Mouse (Mus musculus) thymus, adult 2 months (tissue): ENCODE results near the gene Mfsd12. TPM values are rescaled to one million over a fixed set of nuclear protein-coding genes. Genes with fewer than 3 reads are reported as not detected.

Experiments used
- DNase-seq: peaks from one replicate; pipeline ENCODE4 v3.0.0; 2021
- H3K27ac ChIP-seq: fragments of 200-500 bp; 2 replicates; pipeline ENCODE4 v1.5.1; 2012; ENCODE audit warnings: low read length, control low read depth; ENCODE audit not compliant: control insufficient read depth, insufficient read depth
- H3K27me3 ChIP-seq: fragments of 200-500 bp; 2 replicates; pipeline ENCODE4 v1.6.1; 2012; ENCODE audit warnings: mild to moderate bottlenecking, low read length, moderate library complexity, mixed read lengths; ENCODE audit not compliant: control insufficient read depth, insufficient read depth
- H3K36me3 ChIP-seq: fragments of 200-500 bp; 2 replicates; pipeline ENCODE4 v1.6.1; 2012; ENCODE audit warnings: mild to moderate bottlenecking, low read length, moderate library complexity; ENCODE audit not compliant: control insufficient read depth, insufficient read depth
- H3K4me1 ChIP-seq: fragments of 200-500 bp; replicated peaks from 2 replicates; pipeline ENCODE4 v1.6.1; 2012; ENCODE audit warnings: low read length; ENCODE audit not compliant: control insufficient read depth, insufficient read depth
- H3K4me3 ChIP-seq: fragments of 200-500 bp; 2 replicates; pipeline ENCODE4 v1.5.1; 2012; ENCODE audit warnings: mild to moderate bottlenecking, low read length, control low read depth, moderate library complexity; ENCODE audit not compliant: control insufficient read depth, insufficient read depth
- CTCF ChIP-seq: fragments of 200-500 bp; IDR thresholded peaks from 2 replicates; pipeline ENCODE4 v1.5.1; 2012; ENCODE audit warnings: mild to moderate bottlenecking, control low read depth, low read length, moderate library complexity, borderline replicate concordance; ENCODE audit not compliant: control insufficient read depth, poor library complexity, insufficient read depth; ENCODE audit errors: extremely low read depth
- POLR2A ChIP-seq: fragments of 200-500 bp; IDR thresholded peaks from 2 replicates; pipeline ENCODE4 v1.6.1; 2012; ENCODE audit warnings: mild to moderate bottlenecking, low read length, control low read depth, moderate library complexity; ENCODE audit not compliant: control insufficient read depth, poor library complexity, insufficient read depth; ENCODE audit errors: extremely low read depth
- WGBS: fragments of 180-500 bp; shearing (Covaris S2); methylation state at CpG from one replicate; pipeline ENCODE4 v1.1.7; 2018; 5-methylcytosine and 5-hydroxymethylcytosine counted together
- polyA plus RNA-seq: library from polyadenylated mRNA; depleted of rRNA; stranded (reverse); fragments of >200 nt; gene quantifications from 2 replicates; pipeline ENCODE4 v1.2.3, GENCODE M21; 2012

The Mfsd12 gene
- polyA plus RNA-seq, 1 experiment: 65.3 TPM

- H3K4me1 ChIP-seq: peaks cover 22% of the 10 kb centered on the region
- TF ChIP-seq POLR2A: no peak
- no peak for TF ChIP-seq CTCF
Measured at GRCm38 (mm10) chr10:81335393-81336340, 21.6 kb upstream of the Mfsd12 start.

GRCm38 (mm10) chr10:81336558-81336957 is 20.7 kb upstream of the Mfsd12 start:
- no peak overlapping the region for H3K4me3 ChIP-seq
- TF ChIP-seq POLR2A: no peak
- no peak for TF ChIP-seq CTCF
- WGBS: 98% methylated on average over 4 of the region's 4 CpGs
- DNase-seq: no peak
- H3K4me1 ChIP-seq: peaks cover 18% of the 10 kb centered on the region
- H3K27ac ChIP-seq: no peak overlapping the region
- peaks cover 31% of the 10 kb centered on the region for H3K36me3 ChIP-seq
- H3K27me3 ChIP-seq: no peaks in the 10 kb centered on the region

More at GRCm38 (mm10) chr10:81335393-81336340, 21.6 kb upstream of the Mfsd12 start:
- no peak for DNase-seq
- Histone ChIP-seq H3K27ac (no peak overlapping the region), H3K36me3 (peaks cover 32% of the 10 kb centered on the region), H3K27me3 (no peaks in the 10 kb centered on the region), H3K4me3 (no peak overlapping the region)
- 90% methylated on average over 19 of the region's 19 CpGs for WGBS

- Histone ChIP-seq H3K27ac (no peak overlapping the region), H3K4me1 (peaks cover 7% of the 10 kb centered on the region), H3K4me3 (no peak overlapping the region), H3K27me3 (peaks cover 11% of the 10 kb centered on the region), H3K36me3 (no peaks in the 10 kb centered on the region)
- TF ChIP-seq POLR2A (no peak), CTCF (no peak)
- DNase-seq: no peak
- 88% methylated on average over 17 of the region's 17 CpGs for WGBS
Measured at GRCm38 (mm10) chr10:81340551-81341332, 16.5 kb upstream of the Mfsd12 start.

GRCm38 (mm10) chr10:81341333-81341949 is 15.8 kb upstream of the Mfsd12 start:
- DNase-seq: peak; percentile 83
- Histone ChIP-seq H3K27ac (no peak overlapping the region), H3K4me1 (peaks cover 9% of the 10 kb centered on the region), H3K36me3 (no peaks in the 10 kb centered on the region), H3K27me3 (peaks cover 11% of the 10 kb centered on the region), H3K4me3 (no peak overlapping the region)
- peak; percentile 86; the same call in 1 of the 2 replicates for TF ChIP-seq CTCF
- TF ChIP-seq POLR2A: no peak
- 49% methylated on average over 16 of the region's 16 CpGs for WGBS

- no peak for TF ChIP-seq POLR2A
- TF ChIP-seq CTCF: no peak
- 7% methylated on average over 63 of the region's 67 CpGs for WGBS
- peaks cover 11% of the 10 kb centered on the region for H3K27me3 ChIP-seq
- DNase-seq: no peak
- peaks cover 17% of the 10 kb centered on the region for H3K4me1 ChIP-seq
- H3K36me3 ChIP-seq: no peaks in the 10 kb centered on the region
- peak within 1 kb of the TSS; percentile 31 for H3K4me3 ChIP-seq
- H3K27ac ChIP-seq: no peak within 1 kb of the TSS
Measured at GRCm38 (mm10) chr10:81342686-81343505, 14.4 kb upstream of the Mfsd12 start, which contains the start of gene Gipc3. Gipc3 (minus strand) TSS chr10:81343266.
